In genomic region chr14:27303294-27303693, GRCm38 (mm10) we compare ENCODE assay signal across 17 mouse cellular contexts.
"Had no signal": no experiment of that assay in that cellular context is flagged by ENCODE, and none has a peak within 500 bp of the region (broad histone marks: within the 10 kb centered on the region; RNA-seq: fewer than 3 reads in every experiment).

No protein-coding gene starts in this region.

- DNase-seq: gastrocnemius, adult 2 months; gastrocnemius, postnatal 10 days; gastrocnemius, postnatal 25 days; heart, adult 18-20 months; heart, postnatal 14 days; heart, postnatal 36 days; kidney, adult 18-20 months; kidney, adult 8-10 months; kidney, postnatal 10 days; kidney, postnatal 25 days; layer of hippocampus, adult 9-11 months; layer of hippocampus, postnatal 36 days; left cerebral cortex, postnatal 4 days had no signal

- ATAC-seq: hindbrain, postnatal 0 days; intestine, embryonic 15.5 days; intestine, postnatal 0 days; liver, embryonic 12.5 days had no signal
